Mouse (Mus musculus) testis, adult 2 months (tissue): ENCODE data around the gene Zfp687.

Experiments
- CTCF ChIP-seq: fragments of 200-500 bp; IDR thresholded peaks from 2 replicates; pipeline ENCODE4 v1.5.1; 2012; ENCODE audit warnings: low read depth, mild to moderate bottlenecking, inconsistent platforms, low read length, moderate library complexity; ENCODE audit not compliant: control insufficient read depth, insufficient read depth, insufficient replicate concordance
- POLR2A ChIP-seq: fragments of 200-500 bp; IDR thresholded peaks from 2 replicates; pipeline ENCODE4 v1.6.1; 2012; ENCODE audit warnings: low read depth, mild to moderate bottlenecking, inconsistent platforms, low read length, moderate library complexity; ENCODE audit not compliant: control insufficient read depth

- no peak for TF ChIP-seq CTCF
- no peak for TF ChIP-seq POLR2A
These were observed 42.8 kb upstream of the Zfp687 start for GRCm38 (mm10) chr3:95058078-95058477.
